Mouse (Mus musculus) cortical plate, adult 2 months (tissue): ENCODE results near the gene Slc2a10.

ENCODE experiments used
- CTCF ChIP-seq: fragments of 200-500 bp; IDR thresholded peaks from 2 replicates; pipeline ENCODE4 v1.5.1; 2011; ENCODE audit warnings: mild to moderate bottlenecking, control low read depth, low read length; ENCODE audit not compliant: insufficient read depth; ENCODE audit errors: extremely low read depth
- POLR2A ChIP-seq: fragments of 200-500 bp; IDR thresholded peaks from 2 replicates; pipeline ENCODE4 v1.6.1; 2011; ENCODE audit warnings: mild to moderate bottlenecking, low read length, control low read depth; ENCODE audit not compliant: insufficient read depth; ENCODE audit errors: extremely low read depth

DNA sequence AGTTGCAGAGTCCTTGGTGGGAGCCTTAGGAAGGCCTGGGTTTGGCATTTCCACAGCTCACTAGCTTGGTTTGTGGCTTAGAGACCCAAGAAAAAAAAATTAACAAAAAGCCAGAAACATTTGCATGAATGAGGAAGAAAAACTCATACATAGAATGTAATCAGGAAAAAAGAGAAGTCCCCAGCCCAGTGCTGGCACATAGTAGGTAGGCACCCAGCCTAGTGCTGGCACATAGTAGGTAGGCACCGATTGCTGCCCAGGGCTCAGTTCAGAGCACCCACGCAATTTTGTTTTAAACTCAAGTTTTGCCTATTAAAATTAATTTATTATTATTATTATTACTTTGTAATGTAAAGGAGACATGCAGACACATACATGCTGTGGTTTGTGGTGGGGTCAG, 42.1 kb downstream of the Slc2a10 start:
- TF ChIP-seq POLR2A (no peak), CTCF (no peak)
